Mouse (Mus musculus) hindbrain, embryonic 15.5 days (tissue): ENCODE data around the gene Cavin1. TPM values are rescaled to one million over a fixed set of nuclear protein-coding genes. Genes with fewer than 3 reads are reported as not detected.

Experiments used
- ATAC-seq: fragments of 200-750 bp; cut with Nextera tagmentation; 2 replicates; pipeline ENCODE4 v1.8.0; 2017; ENCODE audit warnings: low read depth, moderate number of reproducible peaks, moderate TSS enrichment; ENCODE audit not compliant: low FRiP score
- H3K27ac ChIP-seq: fragments of 300-500 bp; sonication (generic); replicated peaks from 2 replicates; pipeline ENCODE4 v1.5.1; 2015; ENCODE audit warnings: mild to moderate bottlenecking, inconsistent platforms
- H3K27me3 ChIP-seq: fragments of 300-500 bp; sonication (generic); 2 replicates; pipeline ENCODE4 v1.6.1; 2015; ENCODE audit warnings: control low read depth, inconsistent platforms
- H3K36me3 ChIP-seq: fragments of 300-500 bp; sonication (generic); 2 replicates; pipeline ENCODE4 v1.6.1; 2015; ENCODE audit warnings: control low read depth, inconsistent platforms
- H3K4me1 ChIP-seq: fragments of 300-500 bp; sonication (generic); replicated peaks from 2 replicates; pipeline ENCODE4 v1.6.1; 2015; ENCODE audit warnings: control low read depth, inconsistent platforms
- H3K4me2 ChIP-seq: fragments of 300-500 bp; sonication (generic); 2 replicates; pipeline ENCODE4 v1.6.1; 2015; ENCODE audit warnings: moderate library complexity, mild to moderate bottlenecking, inconsistent platforms
- H3K4me3 ChIP-seq: fragments of 300-500 bp; sonication (generic); 2 replicates; pipeline ENCODE4 v1.5.1; 2015; ENCODE audit warnings: mild to moderate bottlenecking, inconsistent platforms
- H3K9ac ChIP-seq: fragments of 300-500 bp; sonication (generic); 2 replicates; pipeline ENCODE4 v1.6.1; 2015; ENCODE audit warnings: inconsistent platforms
- H3K9me3 ChIP-seq: fragments of 300-500 bp; sonication (generic); 2 replicates; pipeline ENCODE4 v1.6.1; 2016; ENCODE audit warnings: control low read depth, inconsistent platforms
- WGBS: fragments of 180-500 bp; shearing (Covaris S2); methylation state at CpG from one replicate; pipeline ENCODE4 v1.1.7; 2015; 5-methylcytosine and 5-hydroxymethylcytosine counted together
- polyA plus RNA-seq: library from polyadenylated mRNA; unstranded; fragments of >200 nt; fragmentation: Nextera tagmentation; extraction: Ambion mirVana; gene quantifications from 2 replicates; pipeline ENCODE4 v1.2.1, GENCODE M21; 2015

Gene Cavin1
- polyA plus RNA-seq, 1 experiment from 2014 or later, result 47.2 TPM

GRCm38 (mm10) chr11:100994655-100995054 is 24.0 kb upstream of the Cavin1 start:
- WGBS, result 83% methylated on average over 5 of the region's 5 CpGs
- Histone ChIP-seq H3K27ac (no peak overlapping the region), H3K9ac (no peak overlapping the region), H3K9me3 (no peaks in the 10 kb centered on the region), H3K4me2 (no peak overlapping the region), H3K4me3 (no peak overlapping the region), H3K36me3 (no peaks in the 10 kb centered on the region), H3K27me3 (no peaks in the 10 kb centered on the region), H3K4me1 (no peaks in the 10 kb centered on the region)
- ATAC-seq, result no peak

GRCm38 (mm10) chr11:100994233-100994632 is 23.5 kb upstream of the Cavin1 start:
- ATAC-seq, result no peak
- Histone ChIP-seq H3K4me1 (no peaks in the 10 kb centered on the region), H3K9ac (no peak overlapping the region), H3K27me3 (no peaks in the 10 kb centered on the region), H3K4me3 (no peak overlapping the region), H3K27ac (no peak overlapping the region), H3K36me3 (no peaks in the 10 kb centered on the region), H3K4me2 (no peak overlapping the region), H3K9me3 (no peaks in the 10 kb centered on the region)
- 66% methylated on average over 9 of the region's 9 CpGs for WGBS

- no peaks in the 10 kb centered on the region for H3K9me3 ChIP-seq
- H3K36me3 ChIP-seq, result no peaks in the 10 kb centered on the region
- no peak overlapping the region for H3K4me2 ChIP-seq
- ATAC-seq, result no peak
- H3K9ac ChIP-seq, result no peak overlapping the region
- H3K4me1 ChIP-seq, result no peaks in the 10 kb centered on the region
- H3K4me3 ChIP-seq, result no peak overlapping the region
- WGBS, result 90% methylated on average over 2 of the region's 2 CpGs
- H3K27me3 ChIP-seq, result no peaks in the 10 kb centered on the region
- no peak overlapping the region for H3K27ac ChIP-seq
Observed at GRCm38 (mm10) chr11:100993437-100993836, 22.8 kb upstream of the Cavin1 start.

GRCm38 (mm10) chr11:100991027-100991534 is 20.4 kb upstream of the Cavin1 start:
- WGBS, result 19% methylated on average over 6 of the region's 6 CpGs
- H3K9ac ChIP-seq, result no peak overlapping the region
- no peaks in the 10 kb centered on the region for H3K4me1 ChIP-seq
- H3K4me3 ChIP-seq, result no peak overlapping the region
- no peak overlapping the region for H3K4me2 ChIP-seq
- H3K27me3 ChIP-seq, result no peaks in the 10 kb centered on the region
- no peak for ATAC-seq
- no peaks in the 10 kb centered on the region for H3K9me3 ChIP-seq
- no peak overlapping the region for H3K27ac ChIP-seq
- H3K36me3 ChIP-seq, result no peaks in the 10 kb centered on the region

- H3K9me3 ChIP-seq, result no peaks in the 10 kb centered on the region
- H3K4me3 ChIP-seq, result no peak overlapping the region
- H3K27ac ChIP-seq, result no peak overlapping the region
- no peak overlapping the region for H3K9ac ChIP-seq
- no peak for ATAC-seq
- H3K4me2 ChIP-seq, result no peak overlapping the region
- no peaks in the 10 kb centered on the region for H3K4me1 ChIP-seq
- no peaks in the 10 kb centered on the region for H3K27me3 ChIP-seq
- no peaks in the 10 kb centered on the region for H3K36me3 ChIP-seq
- WGBS, result 65% methylated on average over 2 of the region's 2 CpGs
Observed at GRCm38 (mm10) chr11:100989666-100990065, 19.0 kb upstream of the Cavin1 start.

- whole genome bisulfite sequencing, result 88% methylated on average over 3 of the region's 3 CpGs
Observed at GRCm38 (mm10) chr11:100988674-100989073, 18.0 kb upstream of the Cavin1 start.

GRCm38 (mm10) chr11:100985607-100986006 is 14.9 kb upstream of the Cavin1 start:
- no peaks in the 10 kb centered on the region for H3K9me3 ChIP-seq
- H3K36me3 ChIP-seq, result no peaks in the 10 kb centered on the region
- no peak overlapping the region for H3K4me3 ChIP-seq
- no peak overlapping the region for H3K4me2 ChIP-seq
- peaks cover under 1% of the 10 kb centered on the region; the same call in 1 of the 2 replicates for H3K27me3 ChIP-seq
- 48% methylated on average over 3 of the region's 3 CpGs for WGBS
- H3K9ac ChIP-seq, result no peak overlapping the region
- H3K27ac ChIP-seq, result no peak overlapping the region
- peaks cover 7% of the 10 kb centered on the region; the same call in 1 of the 2 replicates for H3K4me1 ChIP-seq
- no peak for ATAC-seq

More at GRCm38 (mm10) chr11:100988674-100989073, 18.0 kb upstream of the Cavin1 start:
- Histone ChIP-seq H3K27ac (no peak overlapping the region), H3K4me3 (no peak overlapping the region), H3K36me3 (no peaks in the 10 kb centered on the region), H3K9ac (no peak overlapping the region), H3K9me3 (no peaks in the 10 kb centered on the region), H3K4me1 (no peaks in the 10 kb centered on the region), H3K4me2 (no peak overlapping the region), H3K27me3 (no peaks in the 10 kb centered on the region)
- ATAC-seq, result no peak

- Histone ChIP-seq H3K4me3 (no peak overlapping the region), H3K4me1 (peaks cover 7% of the 10 kb centered on the region; the same call in 1 of the 2 replicates), H3K36me3 (no peaks in the 10 kb centered on the region), H3K4me2 (peak overlapping the region; percentile 84; the same call in 1 of the 2 replicates), H3K27ac (no peak overlapping the region), H3K9me3 (no peaks in the 10 kb centered on the region), H3K27me3 (peaks cover 2% of the 10 kb centered on the region; the same call in 1 of the 2 replicates), H3K9ac (no peak overlapping the region)
- WGBS, result 81% methylated on average over 7 of the region's 7 CpGs
- ATAC-seq, result no peak
Observed at GRCm38 (mm10) chr11:100983778-100984131, 13.1 kb upstream of the Cavin1 start.

- Histone ChIP-seq H3K36me3 (no peaks in the 10 kb centered on the region), H3K9me3 (no peaks in the 10 kb centered on the region), H3K27ac (no peak overlapping the region), H3K4me1 (peaks cover 7% of the 10 kb centered on the region; the same call in 1 of the 2 replicates), H3K4me3 (peak overlapping the region; percentile 42), H3K27me3 (peaks cover 2% of the 10 kb centered on the region; the same call in 1 of the 2 replicates), H3K4me2 (peak overlapping the region; percentile 84), H3K9ac (peak overlapping the region; percentile 45)
- 4% methylated on average over 20 of the region's 20 CpGs for whole genome bisulfite sequencing
- peak; percentile 79; the same call in 1 of the 2 replicates for ATAC-seq
Observed at GRCm38 (mm10) chr11:100983125-100983777, 12.6 kb upstream of the Cavin1 start.

- peaks cover 2% of the 10 kb centered on the region; the same call in 1 of the 2 replicates for H3K27me3 ChIP-seq
- no peak for ATAC-seq
- WGBS, result 17% methylated on average over 8 of the region's 8 CpGs
Observed at GRCm38 (mm10) chr11:100982087-100982486, 11.4 kb upstream of the Cavin1 start.

GRCm38 (mm10) chr11:100981236-100981635 is 10.5 kb upstream of the Cavin1 start:
- Histone ChIP-seq H3K4me1 (peaks cover 7% of the 10 kb centered on the region; the same call in 1 of the 2 replicates), H3K9me3 (no peaks in the 10 kb centered on the region), H3K27ac (no peak overlapping the region), H3K36me3 (no peaks in the 10 kb centered on the region), H3K27me3 (peaks cover 2% of the 10 kb centered on the region; the same call in 1 of the 2 replicates), H3K4me3 (no peak overlapping the region), H3K9ac (no peak overlapping the region), H3K4me2 (no peak overlapping the region)
- WGBS, result 69% methylated on average over 3 of the region's 3 CpGs
- no peak for ATAC-seq

More at GRCm38 (mm10) chr11:100982087-100982486, 11.4 kb upstream of the Cavin1 start:
- Histone ChIP-seq H3K9ac (no peak overlapping the region), H3K4me3 (no peak overlapping the region), H3K4me1 (peaks cover 7% of the 10 kb centered on the region; the same call in 1 of the 2 replicates), H3K36me3 (no peaks in the 10 kb centered on the region), H3K27ac (no peak overlapping the region), H3K9me3 (no peaks in the 10 kb centered on the region), H3K4me2 (no peak overlapping the region)

GRCm38 (mm10) chr11:100980438-100980837 is 9.8 kb upstream of the Cavin1 start:
- Histone ChIP-seq H3K27me3 (peaks cover 2% of the 10 kb centered on the region; the same call in 1 of the 2 replicates), H3K36me3 (no peaks in the 10 kb centered on the region), H3K4me3 (no peak overlapping the region), H3K9ac (no peak overlapping the region), H3K9me3 (no peaks in the 10 kb centered on the region), H3K4me1 (peaks cover 7% of the 10 kb centered on the region; the same call in 1 of the 2 replicates), H3K4me2 (no peak overlapping the region), H3K27ac (0 out of 2 replicates have a peak overlapping the region, but pooled peaks have one; percentile 17)
- ATAC-seq, result no peak
- WGBS, result 72% methylated on average over 1 of the region's 1 CpGs
